Mouse (Mus musculus) cortical plate, adult 2 months (tissue): ENCODE measurements at regions not wholly inside any gene's neighbourhood (a gene's known extent, or its start where the extent isn't known, plus 50 kb on each side); places are given as distances from the start of the nearest gene placed in this dataset.

Source experiments
- CTCF ChIP-seq: fragments of 200-500 bp; IDR thresholded peaks from 2 replicates; pipeline ENCODE4 v1.5.1; 2011; ENCODE audit warnings: mild to moderate bottlenecking, control low read depth, low read length; ENCODE audit not compliant: insufficient read depth; ENCODE audit errors: extremely low read depth
- POLR2A ChIP-seq: fragments of 200-500 bp; IDR thresholded peaks from 2 replicates; pipeline ENCODE4 v1.6.1; 2011; ENCODE audit warnings: mild to moderate bottlenecking, low read length, control low read depth; ENCODE audit not compliant: insufficient read depth; ENCODE audit errors: extremely low read depth

GRCm38 (mm10) chr12:106143548-106143947 lies 133.5 kb downstream of the Vrk1 start:
- TF ChIP-seq CTCF (no peak), POLR2A (no peak)
